Mouse (Mus musculus) kidney, postnatal 0 days (tissue): ENCODE measurements around the gene Cldn10. TPM values are rescaled to one million over a fixed set of nuclear protein-coding genes. Genes with fewer than 3 reads are reported as not detected.
A peak's percentile ranks its signal among the peaks of the same experiment; 100 is the strongest.
"Not testable (repeated sequence)": the region's sequence is repeated elsewhere in the genome, so short reads cannot be mapped to it uniquely, and the experiment has no call there.

Experiments used
- ATAC-seq: fragments of 200-750 bp; cut with Nextera tagmentation; replicated peaks from 2 replicates; pipeline ENCODE4 v1.8.0; 2017; ENCODE audit warnings: low read depth, moderate number of reproducible peaks, moderate TSS enrichment, moderate library complexity; ENCODE audit not compliant: low FRiP score
- DNase-seq: peaks from one replicate; pipeline ENCODE4 v3.0.0-alpha.2; 2016; ENCODE audit warnings: low spot score
- H3K27ac ChIP-seq: fragments of 300-500 bp; sonication (generic); 2 replicates; pipeline ENCODE4 v1.5.1; 2014; ENCODE audit warnings: mild to moderate bottlenecking
- H3K27me3 ChIP-seq: fragments of 300-500 bp; sonication (generic); 2 replicates; pipeline ENCODE4 v1.6.1; 2014; ENCODE audit warnings: low read length, mixed read lengths; ENCODE audit not compliant: insufficient read depth
- H3K36me3 ChIP-seq: fragments of 300-500 bp; sonication (generic); 2 replicates; pipeline ENCODE4 v1.6.1; 2014; ENCODE audit warnings: low read length, mixed read lengths; ENCODE audit not compliant: insufficient read depth
- H3K4me1 ChIP-seq: fragments of 300-500 bp; sonication (generic); replicated peaks from 2 replicates; pipeline ENCODE4 v1.6.1; 2014; ENCODE audit warnings: antibody characterized with exemption, low read length, mixed read lengths; ENCODE audit not compliant: insufficient read depth
- H3K4me2 ChIP-seq: fragments of 300-500 bp; sonication (generic); 2 replicates; pipeline ENCODE4 v1.6.1; 2014; ENCODE audit warnings: mild to moderate bottlenecking, low read length, moderate library complexity, mixed read lengths
- H3K4me3 ChIP-seq: fragments of 300-500 bp; sonication (generic); replicated peaks from 2 replicates; pipeline ENCODE4 v1.5.1; 2014; ENCODE audit warnings: low read depth, low read length
- H3K9ac ChIP-seq: fragments of 300-500 bp; sonication (generic); 2 replicates; pipeline ENCODE4 v1.6.1; 2014; ENCODE audit warnings: low read depth, low read length
- H3K9me3 ChIP-seq: fragments of 300-500 bp; sonication (generic); replicated peaks from 2 replicates; pipeline ENCODE4 v1.6.1; 2016; ENCODE audit warnings: low read length, inconsistent platforms, mixed read lengths
- CTCF ChIP-seq: IDR thresholded peaks from 2 replicates; pipeline ENCODE4 v1.5.1; 2016; ENCODE audit warnings: antibody characterized with exemption, low read depth, mild to moderate bottlenecking, moderate library complexity
- WGBS: fragments of 180-500 bp; shearing (Covaris S2); extraction: QIAGEN DNeasy Blood & Tissue Kit; methylation state at CpG from one replicate; pipeline ENCODE4 v1.1.7; 2014; 5-methylcytosine and 5-hydroxymethylcytosine counted together
- polyA plus RNA-seq: library from polyadenylated mRNA; unstranded; fragments of >200 nt; fragmentation: Nextera tagmentation; extraction: Ambion mirVana; gene quantifications from 2 replicates; pipeline ENCODE4 v1.2.1, GENCODE M21; 2015

Cldn10 gene
- polyA plus RNA-seq, 1 experiment from 2014 or later = 211 TPM

DNA sequence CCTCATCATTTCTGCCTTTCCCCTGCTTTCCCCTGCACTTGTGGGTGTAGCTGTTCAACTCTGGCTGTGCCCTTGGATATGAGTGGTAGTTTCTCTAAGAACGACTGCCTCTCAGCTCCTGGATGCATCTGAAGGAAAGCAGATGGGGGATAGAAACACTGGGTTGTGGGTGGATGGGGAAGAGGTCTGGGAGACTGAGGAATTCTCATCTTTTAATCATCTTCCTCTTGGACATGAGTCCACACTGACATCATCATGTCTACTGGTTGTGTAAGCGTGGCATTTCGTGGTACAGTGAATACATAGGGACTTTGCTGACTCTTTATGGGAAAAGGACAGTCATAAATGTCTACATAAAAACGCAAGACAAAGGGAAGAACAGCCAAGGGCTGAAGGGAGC is 31.7 kb upstream of the Cldn10 start:
- Histone ChIP-seq H3K27ac (no peak overlapping the region), H3K4me3 (no peak overlapping the region), H3K27me3 (no peaks in the 10 kb centered on the region), H3K4me2 (no peak overlapping the region), H3K36me3 (no peaks in the 10 kb centered on the region), H3K4me1 (no peaks in the 10 kb centered on the region), H3K9me3 (no peaks in the 10 kb centered on the region), H3K9ac (no peak overlapping the region)
- no peak for TF ChIP-seq CTCF
- 74% methylated on average over 4 of the region's 4 CpGs for WGBS
- no peak for DNase-seq
- ATAC-seq = no peak

DNA sequence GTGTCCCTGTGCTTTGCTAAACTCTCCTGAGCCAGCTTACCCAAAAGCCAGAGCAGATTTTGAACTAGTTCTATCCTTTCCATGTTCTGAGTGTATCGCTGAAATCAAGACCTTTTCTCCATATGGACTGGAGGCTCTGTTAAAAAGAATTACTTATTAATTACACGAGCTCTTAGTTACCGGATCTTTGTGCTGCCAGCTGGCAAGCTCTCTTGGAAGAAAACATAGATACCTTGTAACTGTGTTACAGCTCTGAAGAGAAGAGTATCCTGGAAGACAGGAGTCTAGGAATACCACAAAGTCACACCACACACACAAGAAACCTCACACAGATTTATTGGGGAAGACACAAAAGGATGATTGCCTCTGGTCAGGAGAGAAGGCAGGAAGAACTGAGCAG is 31.1 kb upstream of the Cldn10 start:
- WGBS = 53% methylated on average over 3 of the region's 3 CpGs
- DNase-seq (no peak), ATAC-seq (no peak)
- H3K36me3 ChIP-seq = no peaks in the 10 kb centered on the region
- H3K9ac ChIP-seq = no peak overlapping the region
- no peaks in the 10 kb centered on the region for H3K4me1 ChIP-seq
- no peaks in the 10 kb centered on the region for H3K27me3 ChIP-seq
- H3K9me3 ChIP-seq = no peaks in the 10 kb centered on the region
- H3K27ac ChIP-seq = no peak overlapping the region
- H3K4me3 ChIP-seq = no peak overlapping the region
- no peak overlapping the region for H3K4me2 ChIP-seq
- TF ChIP-seq CTCF = no peak

DNA sequence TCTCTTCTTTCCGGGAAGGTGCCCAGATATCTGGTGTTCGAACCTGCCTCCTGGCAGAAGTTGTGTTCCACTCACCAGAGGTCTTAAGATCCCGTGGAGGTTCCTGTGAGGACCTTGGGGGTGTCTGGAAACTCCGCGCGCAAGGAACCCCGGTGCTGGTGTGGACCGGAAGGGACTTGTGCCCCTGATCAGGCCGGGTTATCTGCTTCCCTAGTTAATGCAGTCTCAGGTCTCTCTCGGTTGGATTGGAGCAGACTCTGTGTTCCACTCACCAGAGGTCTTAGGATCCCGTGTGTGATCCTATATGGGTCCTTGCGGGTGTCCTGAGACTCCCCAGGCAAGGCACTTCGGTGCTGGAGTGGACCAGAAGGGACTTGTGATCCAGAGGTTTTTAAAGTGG is 24.3 kb upstream of the Cldn10 start:
- not testable (repeated sequence) for H3K9me3 ChIP-seq, H3K36me3 ChIP-seq, H3K4me3 ChIP-seq, ATAC-seq, DNase-seq, H3K4me1 ChIP-seq, H3K4me2 ChIP-seq, H3K27ac ChIP-seq, H3K27me3 ChIP-seq, H3K9ac ChIP-seq
- 96% methylated on average over 13 of the region's 13 CpGs for WGBS

DNA sequence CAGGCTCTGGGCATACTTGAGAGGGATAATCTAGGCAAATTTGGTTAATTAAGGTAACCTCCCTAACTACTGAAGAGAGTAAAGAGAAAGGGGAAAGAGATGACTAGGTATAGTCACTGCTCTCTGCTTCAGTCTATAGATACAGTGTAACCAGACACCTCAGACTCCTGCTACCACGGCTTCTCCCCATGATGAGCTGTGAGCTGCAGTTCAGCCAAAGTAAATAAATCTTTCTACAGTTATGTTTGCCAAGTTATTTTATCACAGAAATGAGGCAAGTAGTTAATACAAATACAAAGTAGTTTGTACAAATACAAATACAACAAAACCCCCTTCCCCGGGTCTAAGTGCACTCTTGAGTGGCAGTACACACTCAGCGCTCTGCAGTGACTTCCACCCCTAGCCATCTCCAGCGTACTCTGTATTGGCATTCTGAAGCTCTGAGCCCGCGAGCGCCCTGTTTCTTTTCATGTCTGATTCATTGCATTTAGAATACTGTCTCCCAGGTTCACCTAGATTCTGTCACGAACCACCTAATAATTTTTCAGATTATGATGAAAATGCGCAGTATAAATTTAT is 23.7 kb upstream of the Cldn10 start:
- DNase-seq (peak; percentile 54), ATAC-seq (no peak)
- Histone ChIP-seq H3K4me3 (no peak overlapping the region), H3K27ac (no peak overlapping the region), H3K4me1 (no peaks in the 10 kb centered on the region), H3K36me3 (no peaks in the 10 kb centered on the region), H3K9me3 (no peaks in the 10 kb centered on the region), H3K9ac (no peak overlapping the region), H3K27me3 (no peaks in the 10 kb centered on the region), H3K4me2 (no peak overlapping the region)
- TF ChIP-seq CTCF = no peak
- 64% methylated on average over 9 of the region's 9 CpGs for WGBS

DNA sequence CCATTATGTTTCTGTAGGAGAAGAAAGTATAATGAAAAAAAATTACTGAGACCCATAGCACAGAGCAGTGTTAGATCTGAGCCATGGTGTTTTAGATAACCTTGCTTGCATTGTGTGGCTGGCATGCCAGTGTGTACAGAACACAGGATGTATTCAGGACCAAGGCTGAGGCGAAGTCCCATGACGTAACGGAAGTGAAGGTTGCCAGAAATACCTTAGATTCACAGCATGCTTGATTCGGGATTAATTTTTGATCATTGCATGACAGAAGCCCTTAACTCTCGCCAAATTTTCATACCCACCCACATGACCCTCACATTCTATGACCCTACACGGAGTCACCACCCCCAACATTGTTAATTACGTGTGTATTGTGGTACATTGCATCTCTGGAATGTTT is 22.4 kb upstream of the Cldn10 start:
- Histone ChIP-seq H3K4me3 (no peak overlapping the region), H3K27me3 (no peaks in the 10 kb centered on the region), H3K4me2 (no peak overlapping the region), H3K4me1 (no peaks in the 10 kb centered on the region), H3K9ac (no peak overlapping the region), H3K9me3 (no peaks in the 10 kb centered on the region), H3K36me3 (no peaks in the 10 kb centered on the region), H3K27ac (no peak overlapping the region)
- ATAC-seq (peak; percentile 31; the same call in 1 of the 2 replicates), DNase-seq (peak; percentile 12)
- WGBS = 51% methylated on average over 7 of the region's 7 CpGs
- no peak for TF ChIP-seq CTCF

DNA sequence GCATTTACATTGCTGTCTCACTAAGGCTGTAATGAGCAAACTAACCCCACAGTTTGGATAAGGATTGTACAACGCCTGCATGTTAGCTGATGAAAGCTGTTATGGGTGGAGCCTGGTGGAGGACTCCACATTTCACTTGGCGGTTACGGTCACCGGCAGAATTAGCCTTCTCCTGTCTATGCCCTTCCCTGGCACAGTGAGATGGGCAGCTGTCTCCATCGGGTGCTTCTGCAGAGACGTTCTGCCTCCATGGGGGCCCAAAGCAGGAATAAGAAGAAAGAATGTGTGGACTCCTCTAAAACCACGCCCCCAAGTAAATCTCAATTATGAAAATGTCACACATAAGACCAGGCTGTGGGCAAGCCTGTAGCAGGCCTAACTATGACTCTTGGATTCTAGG is 21.8 kb upstream of the Cldn10 start:
- no peak for ATAC-seq
- DNase-seq = no peak
- WGBS = 77% methylated on average over 7 of the region's 7 CpGs

DNA sequence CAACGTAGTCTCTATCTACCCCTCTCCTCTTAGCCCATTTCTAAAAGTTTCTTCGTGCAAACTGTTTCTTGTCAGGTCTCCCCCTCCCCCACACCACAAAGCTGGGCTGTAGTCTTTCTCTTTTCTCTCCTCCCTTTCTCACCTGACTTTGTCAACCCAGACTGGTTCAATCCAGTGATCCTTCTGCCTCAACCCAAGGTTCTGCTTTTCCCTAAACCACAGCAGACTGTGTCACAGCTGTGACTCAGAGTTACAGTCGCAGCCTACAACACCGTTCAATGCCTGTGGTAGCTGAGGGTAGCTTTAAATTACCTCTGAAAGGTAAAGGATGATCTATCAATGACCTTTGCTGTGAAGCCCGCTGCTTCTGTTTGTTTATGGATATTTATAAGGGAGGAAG is 21.3 kb upstream of the Cldn10 start:
- no peak for DNase-seq
- Histone ChIP-seq H3K4me2 (no peak overlapping the region), H3K27ac (no peak overlapping the region), H3K27me3 (no peaks in the 10 kb centered on the region), H3K9ac (no peak overlapping the region), H3K36me3 (no peaks in the 10 kb centered on the region), H3K4me3 (no peak overlapping the region), H3K4me1 (no peaks in the 10 kb centered on the region), H3K9me3 (no peaks in the 10 kb centered on the region)
- WGBS = 59% methylated on average over 5 of the region's 5 CpGs
- no peak for ATAC-seq
- TF ChIP-seq CTCF = no peak

More for the DNA sequence above, 21.8 kb upstream of the Cldn10 start:
- Histone ChIP-seq H3K4me1 (no peaks in the 10 kb centered on the region), H3K9me3 (no peaks in the 10 kb centered on the region), H3K4me3 (no peak overlapping the region), H3K4me2 (0 out of 2 replicates have a peak overlapping the region, but pooled peaks have one; percentile 1), H3K36me3 (no peaks in the 10 kb centered on the region), H3K9ac (no peak overlapping the region), H3K27ac (no peak overlapping the region), H3K27me3 (no peaks in the 10 kb centered on the region)
- no peak for TF ChIP-seq CTCF
